Mouse (Mus musculus) lung, embryonic 14.5 days (tissue): ENCODE measurements at regions not wholly inside any gene's neighbourhood (a gene's known extent, or its start where the extent isn't known, plus 50 kb on each side); places are given as distances from the start of the nearest gene placed in this dataset.

Experiments used
- ATAC-seq: fragments of 200-750 bp; cut with Nextera tagmentation; 2 replicates; pipeline ENCODE4 v1.8.0; 2017; ENCODE audit warnings: mild to moderate bottlenecking, moderate TSS enrichment, moderate library complexity; ENCODE audit not compliant: insufficient read depth
- DNase-seq: peaks from one replicate; pipeline ENCODE4 v3.0.0-alpha.2; 2015
- H3K27ac ChIP-seq: fragments of 300-500 bp; sonication (generic); 2 replicates; pipeline ENCODE4 v1.5.1; 2014; ENCODE audit warnings: low read depth, mild to moderate bottlenecking, moderate library complexity
- H3K27me3 ChIP-seq: fragments of 300-500 bp; sonication (generic); 2 replicates; pipeline ENCODE4 v1.6.1; 2014; ENCODE audit warnings: low read length, control low read depth; ENCODE audit not compliant: insufficient read depth
- H3K36me3 ChIP-seq: fragments of 300-500 bp; sonication (generic); 2 replicates; pipeline ENCODE4 v1.6.1; 2014; ENCODE audit warnings: control low read depth; ENCODE audit not compliant: insufficient read depth
- H3K4me1 ChIP-seq: fragments of 300-500 bp; sonication (generic); 2 replicates; pipeline ENCODE4 v1.6.1; 2014; ENCODE audit warnings: antibody characterized with exemption, control low read depth; ENCODE audit not compliant: insufficient read depth
- H3K4me2 ChIP-seq: fragments of 300-500 bp; sonication (generic); 2 replicates; pipeline ENCODE4 v1.6.1; 2014; ENCODE audit warnings: mild to moderate bottlenecking
- H3K4me3 ChIP-seq: fragments of 300-500 bp; sonication (generic); 2 replicates; pipeline ENCODE4 v1.5.1; 2014; ENCODE audit warnings: low read depth, low read length
- H3K9ac ChIP-seq: fragments of 300-500 bp; sonication (generic); 2 replicates; pipeline ENCODE4 v1.6.1; 2014
- H3K9me3 ChIP-seq: fragments of 300-500 bp; sonication (generic); 2 replicates; pipeline ENCODE4 v1.6.1; 2016; ENCODE audit warnings: low read depth, low read length, control low read depth
- CTCF ChIP-seq: IDR thresholded peaks from 2 replicates; pipeline ENCODE4 v1.5.1; 2016; ENCODE audit warnings: antibody characterized with exemption, low read depth
- WGBS: fragments of 180-500 bp; shearing (Covaris S2); extraction: QIAGEN DNeasy Blood & Tissue Kit; methylation state at CpG from one replicate; pipeline ENCODE4 v1.1.7; 2014; 5-methylcytosine and 5-hydroxymethylcytosine counted together

GRCm38 (mm10) chr11:31591037-31591554 lies 80.6 kb downstream of the Bod1 start:
- WGBS: 43% methylated on average over 6 of the region's 6 CpGs
- DNase-seq: no peak

GRCm38 (mm10) chr11:31574941-31575340 lies 96.7 kb downstream of the Bod1 start:
- no peak for TF ChIP-seq CTCF
- peak; percentile 70 for DNase-seq

More at GRCm38 (mm10) chr11:31591037-31591554, 80.6 kb downstream of the Bod1 start:
- H3K27ac ChIP-seq: no peak overlapping the region
- H3K4me2 ChIP-seq: no peak overlapping the region
- H3K27me3 ChIP-seq: no peaks in the 10 kb centered on the region
- no peaks in the 10 kb centered on the region for H3K9me3 ChIP-seq
- H3K4me1 ChIP-seq: 0 out of 2 replicates have a peak, but pooled peaks cover 2% of the 10 kb centered on the region
- H3K4me3 ChIP-seq: no peak overlapping the region
- no peak for TF ChIP-seq CTCF
- H3K36me3 ChIP-seq: no peaks in the 10 kb centered on the region
- no peak overlapping the region for H3K9ac ChIP-seq
- no peak for ATAC-seq

GRCm38 (mm10) chr11:31564742-31565510 lies 106.8 kb downstream of the Bod1 start:
- Histone ChIP-seq H3K9ac (no peak overlapping the region), H3K27me3 (no peaks in the 10 kb centered on the region), H3K4me3 (no peak overlapping the region), H3K9me3 (no peaks in the 10 kb centered on the region), H3K27ac (peak overlapping the region; percentile 70; the same call in 1 of the 2 replicates), H3K4me1 (peaks cover 13% of the 10 kb centered on the region), H3K4me2 (no peak overlapping the region), H3K36me3 (no peaks in the 10 kb centered on the region)
- ATAC-seq (peak; percentile 89), DNase-seq (peak; percentile 70)
- 51% methylated on average over 13 of the region's 13 CpGs for WGBS
- no peak for TF ChIP-seq CTCF

More at GRCm38 (mm10) chr11:31574941-31575340, 96.7 kb downstream of the Bod1 start:
- no peak overlapping the region for H3K9ac ChIP-seq
- WGBS: 21% methylated on average over 3 of the region's 3 CpGs
- peak; percentile 91 for ATAC-seq
- no peak overlapping the region for H3K27ac ChIP-seq
- H3K4me2 ChIP-seq: no peak overlapping the region
- no peaks in the 10 kb centered on the region for H3K27me3 ChIP-seq
- H3K36me3 ChIP-seq: no peaks in the 10 kb centered on the region
- no peaks in the 10 kb centered on the region for H3K4me1 ChIP-seq
- H3K4me3 ChIP-seq: no peak overlapping the region
- no peaks in the 10 kb centered on the region for H3K9me3 ChIP-seq

- H3K4me1 ChIP-seq: peaks cover 13% of the 10 kb centered on the region
- no peaks in the 10 kb centered on the region for H3K36me3 ChIP-seq
- no peak overlapping the region for H3K4me2 ChIP-seq
- no peaks in the 10 kb centered on the region for H3K9me3 ChIP-seq
- no peak overlapping the region for H3K4me3 ChIP-seq
- WGBS: 36% methylated on average over 10 of the region's 10 CpGs
- peak overlapping the region; percentile 27; the same call in 1 of the 2 replicates for H3K27ac ChIP-seq
- ATAC-seq: peak; percentile 67
- H3K9ac ChIP-seq: no peak overlapping the region
- H3K27me3 ChIP-seq: no peaks in the 10 kb centered on the region
- peak; percentile 48 for DNase-seq
- TF ChIP-seq CTCF: no peak
Measured at GRCm38 (mm10) chr11:31563826-31564741, 107.6 kb downstream of the Bod1 start.

- WGBS: 90% methylated on average over 3 of the region's 3 CpGs
- Histone ChIP-seq H3K9ac (no peak overlapping the region), H3K4me2 (no peak overlapping the region), H3K9me3 (no peaks in the 10 kb centered on the region), H3K4me1 (peaks cover 13% of the 10 kb centered on the region), H3K27me3 (no peaks in the 10 kb centered on the region), H3K36me3 (no peaks in the 10 kb centered on the region), H3K27ac (no peak overlapping the region), H3K4me3 (no peak overlapping the region)
- no peak for DNase-seq
- no peak for TF ChIP-seq CTCF
- no peak for ATAC-seq
Measured at GRCm38 (mm10) chr11:31562954-31563353, 108.7 kb downstream of the Bod1 start.

GRCm38 (mm10) chr11:31560775-31561174 lies 110.9 kb downstream of the Bod1 start:
- Histone ChIP-seq H3K4me2 (no peak overlapping the region), H3K27me3 (no peaks in the 10 kb centered on the region), H3K9ac (no peak overlapping the region), H3K9me3 (no peaks in the 10 kb centered on the region), H3K36me3 (no peaks in the 10 kb centered on the region), H3K27ac (no peak overlapping the region), H3K4me1 (peaks cover 13% of the 10 kb centered on the region), H3K4me3 (no peak overlapping the region)
- TF ChIP-seq CTCF: no peak
- DNase-seq (no peak), ATAC-seq (no peak)
- 61% methylated on average over 10 of the region's 10 CpGs for WGBS

- DNase-seq (no peak), ATAC-seq (no peak)
- no peak for TF ChIP-seq CTCF
- no peaks in the 10 kb centered on the region for H3K9me3 ChIP-seq
- H3K4me2 ChIP-seq: no peak overlapping the region
- H3K36me3 ChIP-seq: no peaks in the 10 kb centered on the region
- H3K27me3 ChIP-seq: no peaks in the 10 kb centered on the region
- H3K4me3 ChIP-seq: no peak overlapping the region
- H3K4me1 ChIP-seq: peaks cover 7% of the 10 kb centered on the region; the same call in 1 of the 2 replicates
- H3K27ac ChIP-seq: no peak overlapping the region
- no peak overlapping the region for H3K9ac ChIP-seq
- 85% methylated on average over 4 of the region's 4 CpGs for WGBS
Measured at GRCm38 (mm10) chr11:31555042-31555441, 116.6 kb downstream of the Bod1 start.
